Mouse (Mus musculus) forebrain, postnatal 0 days (tissue): Measurements from ENCODE around the gene Smim23. TPM values are rescaled to one million over a fixed set of nuclear protein-coding genes. Genes with fewer than 3 reads are reported as not detected.
A peak's percentile ranks its signal among the peaks of the same experiment; 100 is the strongest.

ENCODE experiments used
- ATAC-seq: fragments of 200-750 bp; cut with Nextera tagmentation; 2 replicates; pipeline ENCODE4 v1.8.0; 2017; ENCODE audit warnings: mild to moderate bottlenecking, moderate library complexity
- DNase-seq: peaks from one replicate; pipeline ENCODE4 v3.0.0-alpha.2; 2015
- H3K27ac ChIP-seq: fragments of 300-500 bp; sonication (generic); 2 replicates; pipeline ENCODE4 v1.5.1; 2014; ENCODE audit warnings: low read depth, mild to moderate bottlenecking, antibody characterized with exemption, low read length, moderate library complexity, mixed read lengths
- H3K27me3 ChIP-seq: fragments of 300-500 bp; sonication (generic); 2 replicates; pipeline ENCODE4 v1.6.1; 2014; ENCODE audit warnings: mild to moderate bottlenecking, low read length, mixed read lengths; ENCODE audit not compliant: insufficient read depth
- H3K36me3 ChIP-seq: fragments of 300-500 bp; sonication (generic); 2 replicates; pipeline ENCODE4 v1.6.1; 2014; ENCODE audit warnings: mild to moderate bottlenecking, moderate library complexity; ENCODE audit not compliant: insufficient read depth
- H3K4me1 ChIP-seq: fragments of 300-500 bp; sonication (generic); 2 replicates; pipeline ENCODE4 v1.6.1; 2014; ENCODE audit warnings: antibody characterized with exemption; ENCODE audit not compliant: insufficient read depth
- H3K4me2 ChIP-seq: fragments of 300-500 bp; sonication (generic); 2 replicates; pipeline ENCODE4 v1.6.1; 2014; ENCODE audit warnings: low read depth, mild to moderate bottlenecking, moderate library complexity
- H3K4me3 ChIP-seq: fragments of 300-500 bp; sonication (generic); 2 replicates; pipeline ENCODE4 v1.5.1; 2014; ENCODE audit warnings: low read depth, low read length, mixed read lengths
- H3K9ac ChIP-seq: fragments of 300-500 bp; sonication (generic); 2 replicates; pipeline ENCODE4 v1.6.1; 2014; ENCODE audit warnings: mild to moderate bottlenecking
- H3K9me3 ChIP-seq: fragments of 300-500 bp; sonication (generic); 2 replicates; pipeline ENCODE4 v1.6.1; 2016; ENCODE audit warnings: low read length
- CTCF ChIP-seq: sonication (generic); IDR thresholded peaks from 2 replicates; pipeline ENCODE4 v1.5.1; 2016; ENCODE audit warnings: antibody characterized with exemption, control low read depth, low read depth
- WGBS: fragments of 180-500 bp; shearing (Covaris S2); extraction: QIAGEN DNeasy Blood & Tissue Kit; methylation state at CpG from one replicate; pipeline ENCODE4 v1.1.7; 2014; 5-methylcytosine and 5-hydroxymethylcytosine counted together
- polyA plus RNA-seq: library from polyadenylated mRNA; unstranded; fragments of >200 nt; fragmentation: Nextera tagmentation; extraction: Ambion mirVana; gene quantifications from 2 replicates; pipeline ENCODE4 v1.2.1, GENCODE M21; 2015
- total RNA-seq: library from RNA; depleted of rRNA; stranded (reverse); fragments of >200 nt; gene quantifications from 2 replicates; pipeline ENCODE4 v1.2.3, GENCODE M21; 2014

The Smim23 gene
- total and polyA plus RNA-seq, 2 experiments from 2014 or later = not detected

GRCm38 (mm10) chr11:32835022-32835421 is 10.6 kb upstream of the Smim23 start:
- no peak overlapping the region for H3K9ac ChIP-seq
- WGBS = 21% methylated on average over 8 of the region's 8 CpGs
- no peaks in the 10 kb centered on the region for H3K27me3 ChIP-seq
- no peak overlapping the region for H3K27ac ChIP-seq
- DNase-seq (no peak), ATAC-seq (no peak)
- no peaks in the 10 kb centered on the region for H3K4me1 ChIP-seq
- H3K4me2 ChIP-seq = no peak overlapping the region
- no peak overlapping the region for H3K4me3 ChIP-seq
- no peaks in the 10 kb centered on the region for H3K36me3 ChIP-seq
- H3K9me3 ChIP-seq = no peaks in the 10 kb centered on the region
- no peak for TF ChIP-seq CTCF

GRCm38 (mm10) chr11:32834367-32834918 is 10.0 kb upstream of the Smim23 start:
- ATAC-seq = no peak
- no peak for DNase-seq
- H3K4me3 ChIP-seq = no peak overlapping the region
- H3K27me3 ChIP-seq = no peaks in the 10 kb centered on the region
- no peaks in the 10 kb centered on the region for H3K4me1 ChIP-seq
- no peak overlapping the region for H3K4me2 ChIP-seq
- TF ChIP-seq CTCF = no peak
- 37% methylated on average over 13 of the region's 13 CpGs for WGBS
- no peak overlapping the region for H3K27ac ChIP-seq
- no peak overlapping the region for H3K9ac ChIP-seq
- no peaks in the 10 kb centered on the region for H3K9me3 ChIP-seq
- H3K36me3 ChIP-seq = no peaks in the 10 kb centered on the region

GRCm38 (mm10) chr11:32817566-32817965 is 6.8 kb downstream of the Smim23 start:
- ATAC-seq = no peak
- no peak for TF ChIP-seq CTCF
- H3K27me3 ChIP-seq = no peaks in the 10 kb centered on the region

GRCm38 (mm10) chr11:32814286-32814685 is 10.1 kb downstream of the Smim23 start:
- H3K36me3 ChIP-seq = no peaks in the 10 kb centered on the region
- no peak for TF ChIP-seq CTCF
- DNase-seq = no peak
- no peaks in the 10 kb centered on the region for H3K27me3 ChIP-seq
- H3K27ac ChIP-seq = no peak overlapping the region
- H3K4me3 ChIP-seq = no peak overlapping the region
- H3K9ac ChIP-seq = no peak overlapping the region
- no peaks in the 10 kb centered on the region for H3K9me3 ChIP-seq
- 92% methylated on average over 8 of the region's 8 CpGs for whole genome bisulfite sequencing
- H3K4me1 ChIP-seq = no peaks in the 10 kb centered on the region
- no peak for ATAC-seq
- no peak overlapping the region for H3K4me2 ChIP-seq

More at GRCm38 (mm10) chr11:32817566-32817965, 6.8 kb downstream of the Smim23 start:
- Histone ChIP-seq H3K9me3 (no peaks in the 10 kb centered on the region), H3K4me1 (no peaks in the 10 kb centered on the region), H3K9ac (no peak overlapping the region), H3K27ac (no peak overlapping the region), H3K36me3 (no peaks in the 10 kb centered on the region), H3K4me3 (no peak overlapping the region), H3K4me2 (no peak overlapping the region)
- WGBS = 97% methylated on average over 12 of the region's 12 CpGs
- DNase-seq = no peak

- TF ChIP-seq CTCF = no peak
- no peaks in the 10 kb centered on the region for H3K9me3 ChIP-seq
- ATAC-seq (no peak), DNase-seq (no peak)
- no peak overlapping the region for H3K4me3 ChIP-seq
- H3K36me3 ChIP-seq = no peaks in the 10 kb centered on the region
- H3K27me3 ChIP-seq = no peaks in the 10 kb centered on the region
- H3K27ac ChIP-seq = no peak overlapping the region
- 87% methylated on average over 1 of the region's 1 CpGs for WGBS
- H3K4me1 ChIP-seq = no peaks in the 10 kb centered on the region
- no peak overlapping the region for H3K4me2 ChIP-seq
- no peak overlapping the region for H3K9ac ChIP-seq
These were observed 15.3 kb downstream of the Smim23 start for GRCm38 (mm10) chr11:32809091-32809490.

- Histone ChIP-seq H3K27ac (no peak overlapping the region), H3K9ac (no peak overlapping the region), H3K4me3 (no peak overlapping the region), H3K4me2 (no peak overlapping the region), H3K9me3 (no peaks in the 10 kb centered on the region), H3K27me3 (no peaks in the 10 kb centered on the region), H3K36me3 (no peaks in the 10 kb centered on the region), H3K4me1 (no peaks in the 10 kb centered on the region)
- peak; percentile 17 for DNase-seq
- 23% methylated on average over 2 of the region's 2 CpGs for WGBS
- ATAC-seq = no peak
- peak; percentile 56 for TF ChIP-seq CTCF
These were observed 18.4 kb downstream of the Smim23 start for GRCm38 (mm10) chr11:32805958-32806357.

GRCm38 (mm10) chr11:32803658-32804057 is 20.7 kb downstream of the Smim23 start:
- WGBS = 39% methylated on average over 4 of the region's 4 CpGs
- no peaks in the 10 kb centered on the region for H3K4me1 ChIP-seq
- H3K27me3 ChIP-seq = no peaks in the 10 kb centered on the region
- H3K9me3 ChIP-seq = no peaks in the 10 kb centered on the region
- no peak overlapping the region for H3K9ac ChIP-seq
- H3K27ac ChIP-seq = no peak overlapping the region
- H3K4me3 ChIP-seq = no peak overlapping the region
- DNase-seq = no peak
- H3K36me3 ChIP-seq = no peaks in the 10 kb centered on the region
- no peak for TF ChIP-seq CTCF
- H3K4me2 ChIP-seq = no peak overlapping the region
- no peak for ATAC-seq

- H3K27me3 ChIP-seq = no peaks in the 10 kb centered on the region
- H3K9me3 ChIP-seq = no peaks in the 10 kb centered on the region
- ATAC-seq (no peak), DNase-seq (no peak)
- H3K4me2 ChIP-seq = no peak overlapping the region
- no peak overlapping the region for H3K27ac ChIP-seq
- no peak for TF ChIP-seq CTCF
- no peaks in the 10 kb centered on the region for H3K36me3 ChIP-seq
- H3K4me1 ChIP-seq = no peaks in the 10 kb centered on the region
- H3K4me3 ChIP-seq = no peak overlapping the region
- no peak overlapping the region for H3K9ac ChIP-seq
- 93% methylated on average over 6 of the region's 6 CpGs for WGBS
These were observed 22.7 kb downstream of the Smim23 start for GRCm38 (mm10) chr11:32801715-32802114.
